Mouse (Mus musculus) small intestine, adult 2 months (tissue): Measurements from ENCODE around the gene Cttnbp2nl.

Source experiments
- CTCF ChIP-seq: fragments of 200-500 bp; IDR thresholded peaks from 2 replicates; pipeline ENCODE4 v1.5.1; 2012; ENCODE audit warnings: low read depth, mild to moderate bottlenecking, control low read depth, inconsistent platforms, low read length, moderate library complexity, mixed read lengths; ENCODE audit not compliant: insufficient replicate concordance, insufficient read length; ENCODE audit errors: extremely low read depth
- POLR2A ChIP-seq: fragments of 200-500 bp; IDR thresholded peaks from 2 replicates; pipeline ENCODE4 v1.6.1; 2012; ENCODE audit warnings: low read depth, mild to moderate bottlenecking, control low read depth, inconsistent platforms, low read length, moderate library complexity

- TF ChIP-seq CTCF (no peak), POLR2A (no peak)
Observed at GRCm38 (mm10) chr3:104954551-104954950, 98.4 kb downstream of the Cttnbp2nl start.
